Mouse (Mus musculus) urinary bladder, postnatal 25 days (tissue): ENCODE results near the gene Ankrd12.

ENCODE experiments used
- DNase-seq: peaks from one replicate; pipeline ENCODE4 v3.0.0; 2022; ENCODE audit warnings: low spot score

Ankrd12 gene

GRCm38 (mm10) chr17:65930158-65930826 lies 146.6 kb downstream of the Ankrd12 start:
- DNase-seq = no peak

- DNase-seq = no peak
Observed at GRCm38 (mm10) chr17:65929319-65929978, 147.4 kb downstream of the Ankrd12 start.

GRCm38 (mm10) chr17:65927077-65927476 lies 149.8 kb downstream of the Ankrd12 start:
- no peak for DNase-seq

GRCm38 (mm10) chr17:65924218-65924617 lies 152.7 kb downstream of the Ankrd12 start:
- no peak for DNase-seq

- no peak for DNase-seq
Observed at GRCm38 (mm10) chr17:65921975-65922374, 154.9 kb downstream of the Ankrd12 start.

- no peak for DNase-seq
Observed at GRCm38 (mm10) chr17:65919235-65919634, 157.7 kb downstream of the Ankrd12 start.

GRCm38 (mm10) chr17:65916135-65916668 lies 160.7 kb downstream of the Ankrd12 start:
- DNase-seq = peak; percentile 73
